Comparison of ENCODE assay signal across 8 mouse cellular contexts in genomic region chr12:113154747-113155075, GRCm38 (mm10). TPM values are rescaled to one million over a fixed set of nuclear protein-coding genes. Genes with fewer than 3 reads are reported as not detected.
DNase-seq lines count a peak whose midpoint lies in the region; ATAC-seq and TF ChIP-seq lines count a peak whose summit lies in the region.

No protein-coding gene starts in this region.

- no peak for TF ChIP-seq CTCF in E14TG2a.4 (conservative IDR thresholded peaks at IDR 0.05; ENCODE audit: low read length)

- no peak for DNase-seq in heart, embryonic 10.5 days (ENCODE audit: low spot score)
- no peak for DNase-seq in heart, postnatal 14 days
- no peak for DNase-seq in cerebellum, adult 9-10 months

- peak overlapping the region; percentile 78 for H3K4me3 ChIP-seq in heart, embryonic 10.5 days
- peak overlapping the region; percentile 68 for H3K4me3 ChIP-seq in E14TG2a.4 (replicated peaks; ENCODE audit: low read length)
- H3K4me3 ChIP-seq in heart, embryonic 16.5 days (ENCODE audit: low read length), result peak overlapping the region; percentile 54
- peak overlapping the region; percentile 60 for H3K4me3 ChIP-seq in liver, embryonic 16.5 days (ENCODE audit: low read depth, low read length)

- intact Hi-C loops in heart, postnatal 14 days (cut with DNase I), result loop anchor here (2.0 kb wide), 1 partner anchor 150 kb away; no protein-coding TSS in a partner anchor

- H3K4me1 ChIP-seq in heart, embryonic 10.5 days, result peaks cover 66% of the 10 kb centered on the region
- H3K4me1 ChIP-seq in E14TG2a.4 (replicated peaks; ENCODE audit: low read depth, low read length), result peaks cover 82% of the 10 kb centered on the region
- H3K4me1 ChIP-seq in heart, embryonic 16.5 days (ENCODE audit: control insufficient read depth, insufficient read depth, low read length), result peaks cover 39% of the 10 kb centered on the region
- H3K4me1 ChIP-seq in liver, embryonic 16.5 days (ENCODE audit: control insufficient read depth, low read depth, low read length), result peaks cover 38% of the 10 kb centered on the region

- H3K9me3 ChIP-seq in heart, embryonic 10.5 days, result no peaks in the 10 kb centered on the region
- H3K9me3 ChIP-seq in E14TG2a.4 (ENCODE audit: low read length), result no peaks in the 10 kb centered on the region
- H3K9me3 ChIP-seq in heart, embryonic 16.5 days (replicated peaks; ENCODE audit: control insufficient read depth, low read length), result no peaks in the 10 kb centered on the region
- no peaks in the 10 kb centered on the region for H3K9me3 ChIP-seq in liver, embryonic 16.5 days (replicated peaks; ENCODE audit: control insufficient read depth, low read length)

- H3K27me3 ChIP-seq in heart, embryonic 10.5 days (ENCODE audit: insufficient read depth, poor library complexity, severe bottlenecking), result peaks cover 12% of the 10 kb centered on the region; the same call in 1 of the 2 replicates
- H3K27me3 ChIP-seq in E14TG2a.4 (ENCODE audit: insufficient read depth, low read length), result peaks cover 33% of the 10 kb centered on the region
- no peaks in the 10 kb centered on the region for H3K27me3 ChIP-seq in heart, embryonic 16.5 days (ENCODE audit: control insufficient read depth, insufficient read depth, low read length)
- peaks cover 24% of the 10 kb centered on the region for H3K27me3 ChIP-seq in liver, embryonic 16.5 days (ENCODE audit: control insufficient read depth, insufficient read depth, low read depth, low read length)

- WGBS in heart, embryonic 10.5 days, result 75% methylated on average over 6 of the region's 6 CpGs
- WGBS in heart, embryonic 16.5 days, result 67% methylated on average over 6 of the region's 6 CpGs
- WGBS in liver, embryonic 16.5 days (ENCODE audit: insufficient replicate concordance), result 73% methylated on average over 6 of the region's 6 CpGs

- ATAC-seq in heart, embryonic 16.5 days (replicated peaks; ENCODE audit: extremely low read depth, insufficient read depth, low FRiP score), result no peak
- no peak for ATAC-seq in liver, embryonic 16.5 days (ENCODE audit: low read depth)
- no peak for ATAC-seq in cerebellum, adult (ENCODE audit: insufficient number of reproducible peaks, low FRiP score, low TSS enrichment)
- ATAC-seq in CD4-positive, CD25-positive, alpha-beta regulatory T cell, adult 4 months, result no peak

- peak overlapping the region; percentile 67 for H3K4me2 ChIP-seq in heart, embryonic 16.5 days (ENCODE audit: low read depth, low read length)
- peak overlapping the region; percentile 94 for H3K4me2 ChIP-seq in liver, embryonic 16.5 days (ENCODE audit: low read depth, low read length)

- H3K9ac ChIP-seq in heart, embryonic 16.5 days (ENCODE audit: low read length), result peak overlapping the region; percentile 75
- H3K9ac ChIP-seq in liver, embryonic 16.5 days (ENCODE audit: low read depth, low read length), result no peak overlapping the region

- H3K27ac ChIP-seq in heart, embryonic 10.5 days, result peak overlapping the region; percentile 86
- peak overlapping the region; percentile 84 for H3K27ac ChIP-seq in heart, embryonic 16.5 days (ENCODE audit: low read length)
- no peak overlapping the region for H3K27ac ChIP-seq in liver, embryonic 16.5 days (ENCODE audit: low read length)

- H3K36me3 ChIP-seq in heart, embryonic 10.5 days, result peaks cover 11% of the 10 kb centered on the region
- peaks cover 32% of the 10 kb centered on the region for H3K36me3 ChIP-seq in E14TG2a.4 (ENCODE audit: insufficient read depth, low read length)
- peaks cover 3% of the 10 kb centered on the region; the same call in 1 of the 2 replicates for H3K36me3 ChIP-seq in heart, embryonic 16.5 days (ENCODE audit: control insufficient read depth, insufficient read depth)
- no peaks in the 10 kb centered on the region for H3K36me3 ChIP-seq in liver, embryonic 16.5 days (ENCODE audit: control insufficient read depth, insufficient read depth)

RNA-seq across cellular contexts. Expression of gene Tedc1, which starts 1.5 kb away (rescaled TPM):
- polyA plus RNA-seq in heart, embryonic 10.5 days (2016; fragmentation: Nextera tagmentation; extraction: Ambion mirVana), result 32.7 and 33.5 TPM in 2 replicates
- 1 to 10 TPM; 1.1 to 2.1 TPM for total RNA-seq in heart, postnatal 14 days (2021)
- polyA plus RNA-seq in heart, embryonic 16.5 days (2015; fragmentation: Nextera tagmentation; extraction: Ambion mirVana), result 25.0 and 28.1 TPM in 2 replicates
- 9.1 and 9.2 TPM in 2 replicates for polyA plus RNA-seq in liver, embryonic 16.5 days (2015; fragmentation: Nextera tagmentation; extraction: Ambion mirVana)
- polyA plus RNA-seq in CD4-positive, CD25-positive, alpha-beta regulatory T cell, adult 4 months (2017; shearing (Covaris generic)), result 1 to 10 TPM; 1.5 to 3.3 TPM

RNA-seq across cellular contexts. Expression of gene Crip1, which starts 8.6 kb away (rescaled TPM):
- 511 and 613 TPM in 2 replicates for polyA plus RNA-seq in heart, embryonic 10.5 days (2016; fragmentation: Nextera tagmentation; extraction: Ambion mirVana)
- total RNA-seq in heart, postnatal 14 days (2021), result 100 to 1,000 TPM; 198 to 224 TPM
- polyA plus RNA-seq in heart, embryonic 16.5 days (2015; fragmentation: Nextera tagmentation; extraction: Ambion mirVana), result 719 and 763 TPM in 2 replicates
- 97.4 and 102 TPM in 2 replicates for polyA plus RNA-seq in liver, embryonic 16.5 days (2015; fragmentation: Nextera tagmentation; extraction: Ambion mirVana)
- polyA plus RNA-seq in CD4-positive, CD25-positive, alpha-beta regulatory T cell, adult 4 months (2017; shearing (Covaris generic)), result 1,000 to 10,000 TPM in 1 of 2 experiments, 100 to 1,000 TPM in 1; 784 to 1,045 TPM

RNA-seq across cellular contexts. Expression of gene Crip2, which starts 14.7 kb away (rescaled TPM):
- 956 and 1,505 TPM in 2 replicates for polyA plus RNA-seq in heart, embryonic 10.5 days (2016; fragmentation: Nextera tagmentation; extraction: Ambion mirVana)
- total RNA-seq in heart, postnatal 14 days (2021), result 1,000 to 10,000 TPM; 1,350 to 1,351 TPM
- 1,743 and 2,017 TPM in 2 replicates for polyA plus RNA-seq in heart, embryonic 16.5 days (2015; fragmentation: Nextera tagmentation; extraction: Ambion mirVana)
- polyA plus RNA-seq in liver, embryonic 16.5 days (2015; fragmentation: Nextera tagmentation; extraction: Ambion mirVana), result 41.6 and 43.8 TPM in 2 replicates
- 1 to 10 TPM; 5.7 to 6.9 TPM for polyA plus RNA-seq in CD4-positive, CD25-positive, alpha-beta regulatory T cell, adult 4 months (2017; shearing (Covaris generic))

RNA-seq across cellular contexts. Expression of gene Tmem121, which starts 31.0 kb away (rescaled TPM):
- 2.6 and 6.1 TPM in 2 replicates for polyA plus RNA-seq in heart, embryonic 10.5 days (2016; fragmentation: Nextera tagmentation; extraction: Ambion mirVana)
- total RNA-seq in heart, postnatal 14 days (2021), result under 1 TPM; 0.29 to 0.59 TPM
- polyA plus RNA-seq in heart, embryonic 16.5 days (2015; fragmentation: Nextera tagmentation; extraction: Ambion mirVana), result 5.5 and 7.8 TPM in 2 replicates
- polyA plus RNA-seq in liver, embryonic 16.5 days (2015; fragmentation: Nextera tagmentation; extraction: Ambion mirVana), result 0.36 and 0.39 TPM in 2 replicates
- not detected for polyA plus RNA-seq in CD4-positive, CD25-positive, alpha-beta regulatory T cell, adult 4 months (2017; shearing (Covaris generic))

RNA-seq across cellular contexts. Expression of gene Mta1, which starts 56.6 kb away (rescaled TPM):
- 12.0 and 17.5 TPM in 2 replicates for polyA plus RNA-seq in heart, embryonic 10.5 days (2016; fragmentation: Nextera tagmentation; extraction: Ambion mirVana)
- 10 to 100 TPM; 45.1 to 46.8 TPM for total RNA-seq in heart, postnatal 14 days (2021)
- 10.8 and 12.1 TPM in 2 replicates for polyA plus RNA-seq in heart, embryonic 16.5 days (2015; fragmentation: Nextera tagmentation; extraction: Ambion mirVana)
- 3.4 and 3.5 TPM in 2 replicates for polyA plus RNA-seq in liver, embryonic 16.5 days (2015; fragmentation: Nextera tagmentation; extraction: Ambion mirVana)
- 10 to 100 TPM in 1 of 2 experiments, 1 to 10 TPM in 1; 9.6 to 15.1 TPM for polyA plus RNA-seq in CD4-positive, CD25-positive, alpha-beta regulatory T cell, adult 4 months (2017; shearing (Covaris generic))

Comparison
In these comparisons a context has a peak if more than half of its experiments do, and no peak if none do; other contexts are left out.
1. RNA of gene Crip2, which starts 14.7 kb away (polyA plus RNA-seq): 1,743 to 2,017 TPM in heart, embryonic 16.5 days and 956 to 1,505 TPM in heart, embryonic 10.5 days; 41.6 to 43.8 TPM in liver, embryonic 16.5 days and 5.7 to 6.9 TPM in CD4-positive, CD25-positive, alpha-beta regulatory T cell, adult 4 months; every median in the first group is over 10 times any median in the second.
2. Peak in every context shown above with its lines, with median percentiles within 50 percentile points of each other: H3K4me3 ChIP-seq.